Comparison of ENCODE assay signal across 8 mouse cellular contexts in the genomic region with DNA sequence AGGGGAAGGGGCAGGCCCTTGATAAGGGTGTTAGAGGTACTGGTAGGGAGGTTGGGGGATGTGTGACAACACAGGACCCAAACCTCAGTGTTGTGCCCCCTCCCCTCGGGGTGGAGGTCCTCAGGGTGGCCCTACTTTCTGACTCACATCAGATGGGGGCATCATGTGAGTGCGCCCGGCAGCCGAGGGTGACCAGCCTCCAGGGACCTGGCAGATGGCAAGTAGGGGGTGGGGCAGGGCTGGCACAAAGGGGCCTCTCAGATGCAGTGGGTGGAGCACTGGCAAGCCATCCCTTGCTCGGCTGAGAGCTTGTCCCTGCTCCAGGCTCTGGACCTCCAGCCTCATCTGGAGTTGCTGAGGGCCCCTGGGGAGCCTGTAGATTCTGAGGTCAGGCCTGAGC. TPM values are rescaled to one million over a fixed set of nuclear protein-coding genes. Genes with fewer than 3 reads are reported as not detected.
DNase-seq lines count a peak whose midpoint lies in the region; ATAC-seq lines count a peak whose summit lies in the region.

No protein-coding gene starts in this region.

- peak overlapping the region; percentile 16 for H3K4me2 ChIP-seq in forebrain, embryonic 16.5 days (ENCODE audit: low read length)

- intact Hi-C loops in left cerebral cortex, postnatal 4 days (cut with DNase I): no loop called here

- DNase-seq in kidney, adult 18-20 months: peak; percentile 61
- no peak for DNase-seq in kidney, adult 8-10 months
- peak; percentile 81 for DNase-seq in brain, adult 2 months (ENCODE audit: low read depth, low spot score)
- DNase-seq in left cerebral cortex, postnatal 4 days: peak; percentile 91
- peak; percentile 33 for DNase-seq in retina, embryonic 14.5 days (ENCODE audit: low spot score)
- no peak for DNase-seq in yolk sac, embryonic 10.5 days (ENCODE audit: low spot score)
- DNase-seq in adrenal gland, postnatal 10 days: no peak

- ATAC-seq in forebrain, embryonic 16.5 days: peak; percentile 70

- H3K27ac ChIP-seq in forebrain, embryonic 16.5 days (ENCODE audit: low read length): peak overlapping the region; percentile 51; the same call in 1 of the 2 replicates

- H3K9ac ChIP-seq in forebrain, embryonic 16.5 days (replicated peaks; ENCODE audit: low read depth, low read length): 0 out of 2 replicates have a peak overlapping the region, but pooled peaks have one; percentile 12

- no peaks in the 10 kb centered on the region for H3K36me3 ChIP-seq in forebrain, embryonic 16.5 days (ENCODE audit: control insufficient read depth, insufficient read depth)

- no peaks in the 10 kb centered on the region for H3K27me3 ChIP-seq in forebrain, embryonic 16.5 days (replicated peaks; ENCODE audit: control insufficient read depth, insufficient read depth, low read length)

- no peaks in the 10 kb centered on the region for H3K9me3 ChIP-seq in forebrain, embryonic 16.5 days (ENCODE audit: control insufficient read depth, low read length)

- H3K4me1 ChIP-seq in forebrain, embryonic 16.5 days (replicated peaks; ENCODE audit: control insufficient read depth, insufficient read depth, low read length): peaks cover 59% of the 10 kb centered on the region

- 15% methylated on average over 5 of the region's 5 CpGs for WGBS in forebrain, embryonic 16.5 days

- no peak overlapping the region for H3K4me3 ChIP-seq in forebrain, embryonic 16.5 days (replicated peaks; ENCODE audit: low read length)

RNA-seq across cellular contexts. Expression of gene Adgrg1, which starts 12.1 kb away (rescaled TPM):
- 132 and 152 TPM in 2 replicates for polyA plus RNA-seq in forebrain, embryonic 16.5 days (2015; fragmentation: Nextera tagmentation; extraction: Ambion mirVana)
- total RNA-seq in left cerebral cortex, postnatal 4 days (2021): 100 to 1,000 TPM; 125 to 153 TPM
- total RNA-seq in adrenal gland, postnatal 10 days (2021): 10 to 100 TPM; 35.9 to 48.9 TPM

RNA-seq across cellular contexts. Expression of gene Adgrg3, which starts 30.8 kb away (rescaled TPM):
- 0.93 and 1.1 TPM in 2 replicates for polyA plus RNA-seq in forebrain, embryonic 16.5 days (2015; fragmentation: Nextera tagmentation; extraction: Ambion mirVana)
- 1 to 10 TPM; 1.1 to 2.1 TPM for total RNA-seq in left cerebral cortex, postnatal 4 days (2021)
- 1 to 10 TPM; 4.0 to 4.5 TPM for total RNA-seq in adrenal gland, postnatal 10 days (2021)

Comparison
In these comparisons a context has a peak if more than half of its experiments do, and no peak if none do; other contexts are left out.
1. DNase-seq: peak in kidney, adult 18-20 months (single experiment), brain, adult 2 months (single experiment), left cerebral cortex, postnatal 4 days (single experiment) and retina, embryonic 14.5 days (single experiment); none in kidney, adult 8-10 months (0 of 2), yolk sac, embryonic 10.5 days (single experiment) and adrenal gland, postnatal 10 days (single experiment).